Mouse (Mus musculus): Measurements from ENCODE around the gene Xrn1. TPM values are rescaled to one million over a fixed set of nuclear protein-coding genes. Genes with fewer than 3 reads are reported as not detected.

Gene Xrn1
- 12.3 and 13.2 TPM in 2 replicates for polyA plus RNA-seq (2015; fragmentation: Nextera tagmentation; extraction: Ambion mirVana)

GRCm38 (mm10) chr9:95954585-95955461 lies at the start of gene Xrn1:
Gene Xrn1, plus strand, starts transcription at chr9:95954760.

Other genes starting within 250 kb of the Xrn1 start
- 0.28 TPM in 2 replicates for gene Trpc1, start 204.4 kb upstream of the Xrn1 start, polyA plus RNA-seq (2015; fragmentation: Nextera tagmentation; extraction: Ambion mirVana)
- gene Pls1, start 109.4 kb upstream of the Xrn1 start, polyA plus RNA-seq (2015; fragmentation: Nextera tagmentation; extraction: Ambion mirVana): 1.3 and 1.6 TPM in 2 replicates
- gene Atr, start 97.2 kb upstream of the Xrn1 start, polyA plus RNA-seq (2015; fragmentation: Nextera tagmentation; extraction: Ambion mirVana): 8.3 and 10.7 TPM in 2 replicates
- gene Gk5, start 164.6 kb downstream of the Xrn1 start, polyA plus RNA-seq (2015; fragmentation: Nextera tagmentation; extraction: Ambion mirVana): 2.1 and 2.7 TPM in 2 replicates
- gene Tfdp2, start 241.5 kb downstream of the Xrn1 start, polyA plus RNA-seq (2015; fragmentation: Nextera tagmentation; extraction: Ambion mirVana): 132 and 140 TPM in 2 replicates